Mouse (Mus musculus) heart, adult 2 months (tissue): ENCODE measurements around the gene Habp2. TPM values are rescaled to one million over a fixed set of nuclear protein-coding genes. Genes with fewer than 3 reads are reported as not detected.

ENCODE experiments used
- DNase-seq, 2 experiments: peaks; one replicate each; pipeline ENCODE4 v3.0.0; 2021
- H3K27ac ChIP-seq: fragments of 200-600 bp; 2 replicates; pipeline ENCODE4 v1.8.1; 2022
- H3K27me3 ChIP-seq: fragments of 200-500 bp; 2 replicates; pipeline ENCODE4 v1.6.1; 2012; ENCODE audit warnings: mild to moderate bottlenecking, low read length, inconsistent platforms, mixed read lengths; ENCODE audit not compliant: control insufficient read depth, insufficient read depth
- H3K36me3 ChIP-seq: fragments of 200-500 bp; 2 replicates; pipeline ENCODE4 v1.6.1; 2012; ENCODE audit warnings: low read length, inconsistent platforms; ENCODE audit not compliant: control insufficient read depth, insufficient read depth
- H3K4me1 ChIP-seq: fragments of 200-500 bp; 2 replicates; pipeline ENCODE4 v1.6.1; 2011; ENCODE audit warnings: low read length; ENCODE audit not compliant: control insufficient read depth, insufficient read depth
- H3K4me3 ChIP-seq: fragments of 200-600 bp; 2 replicates; pipeline ENCODE4 v1.8.1; 2022
- H3K79me2 ChIP-seq: fragments of 200-500 bp; replicated peaks from 2 replicates; pipeline ENCODE4 v1.6.1; 2012; ENCODE audit warnings: mild to moderate bottlenecking, inconsistent platforms, low read length, moderate library complexity, mixed read lengths; ENCODE audit not compliant: control insufficient read depth, insufficient read depth
- H3K9ac ChIP-seq: fragments of 200-500 bp; 2 replicates; pipeline ENCODE4 v1.6.1; 2012; ENCODE audit warnings: low read depth, mild to moderate bottlenecking, control low read depth, inconsistent platforms, low read length, mixed read lengths
- CTCF ChIP-seq: fragments of 200-600 bp; IDR thresholded peaks from 2 replicates; pipeline ENCODE4 v1.8.1; 2022; ENCODE audit warnings: antibody characterized with exemption, mild to moderate bottlenecking, moderate library complexity
- EP300 ChIP-seq: fragments of 200-500 bp; IDR thresholded peaks from 2 replicates; pipeline ENCODE4 v1.6.1; 2011; ENCODE audit warnings: low read depth, low read length, control low read depth; ENCODE audit not compliant: insufficient read depth
- POLR2A ChIP-seq: fragments of 200-500 bp; IDR thresholded peaks from 2 replicates; pipeline ENCODE4 v1.6.1; 2011; ENCODE audit warnings: mild to moderate bottlenecking, low read depth, low read length, control low read depth; ENCODE audit not compliant: insufficient read depth
- WGBS: fragments of 180-500 bp; shearing (Covaris S2); methylation state at CpG from one replicate; pipeline ENCODE4 v1.1.7; 2018; 5-methylcytosine and 5-hydroxymethylcytosine counted together
- intact Hi-C: fragments of 180-260 bp; cut with DNase I; formaldehyde crosslinking; loops from one replicate; pipeline ENCODE4 v1.15.1; 2025
- polyA plus RNA-seq: library from polyadenylated mRNA; depleted of rRNA; stranded (reverse); fragments of >200 nt; gene quantifications from 2 replicates; pipeline ENCODE4 v1.2.3, GENCODE M21; 2012; rRNA removed
- total RNA-seq, 2 experiments: library from RNA; stranded (reverse); gene quantifications; 2 replicates each; pipeline ENCODE4 v1.2.3; 2021

The Habp2 gene
- total and polyA plus RNA-seq, 3 experiments, result not detected

GRCm38 (mm10) chr19:56366625-56367024 lies 79.7 kb downstream of the Habp2 start:
- DNase-seq, result no peak
- Histone ChIP-seq H3K4me1 (peaks cover 2% of the 10 kb centered on the region), H3K36me3 (no peaks in the 10 kb centered on the region; the same call in 1 of the 2 replicates), H3K27ac (no peak overlapping the region), H3K9ac (no peak overlapping the region), H3K79me2 (no peaks in the 10 kb centered on the region), H3K4me3 (no peak overlapping the region), H3K27me3 (no peaks in the 10 kb centered on the region)
- intact Hi-C loops, result no loop called here
- WGBS, result 56% methylated on average over 9 of the region's 9 CpGs
- TF ChIP-seq EP300 (no peak), CTCF (no peak), POLR2A (no peak)

GRCm38 (mm10) chr19:56367778-56368177 lies 80.8 kb downstream of the Habp2 start:
- peaks cover 2% of the 10 kb centered on the region for H3K4me1 ChIP-seq
- H3K36me3 ChIP-seq, result no peaks in the 10 kb centered on the region; the same call in 1 of the 2 replicates
- intact Hi-C loops, result no loop called here
- H3K27me3 ChIP-seq, result no peaks in the 10 kb centered on the region
- no peak overlapping the region for H3K9ac ChIP-seq
- WGBS, result 76% methylated on average over 7 of the region's 7 CpGs
- H3K79me2 ChIP-seq, result no peaks in the 10 kb centered on the region
- no peak for DNase-seq
- TF ChIP-seq EP300, result no peak
- no peak for TF ChIP-seq POLR2A
- TF ChIP-seq CTCF, result no peak
- no peak overlapping the region for H3K4me3 ChIP-seq
- H3K27ac ChIP-seq, result no peak overlapping the region

DNA sequence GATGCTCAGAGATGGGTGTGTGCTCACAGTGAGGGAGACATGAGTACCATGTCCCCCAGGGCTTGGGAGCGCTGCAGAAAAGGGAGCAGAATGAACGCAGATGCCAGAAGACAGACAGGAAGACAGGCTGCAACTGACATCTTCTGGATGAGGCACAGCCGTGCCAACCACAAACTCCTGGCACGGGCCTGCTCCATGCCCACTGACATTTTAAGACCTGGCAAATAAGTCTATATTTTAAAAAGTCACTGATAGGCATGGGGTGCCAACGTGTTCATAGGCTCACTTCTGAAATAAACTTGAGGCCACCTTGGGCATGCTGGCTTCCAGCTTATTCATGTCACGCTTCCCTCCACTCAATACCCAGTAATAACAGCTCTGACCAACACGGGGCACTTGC lies 82.0 kb downstream of the Habp2 start:
- Histone ChIP-seq H3K27me3 (no peaks in the 10 kb centered on the region), H3K36me3 (no peaks in the 10 kb centered on the region; the same call in 1 of the 2 replicates), H3K4me3 (no peak overlapping the region), H3K27ac (no peak overlapping the region), H3K4me1 (peaks cover 2% of the 10 kb centered on the region), H3K79me2 (no peaks in the 10 kb centered on the region), H3K9ac (no peak overlapping the region)
- WGBS, result 72% methylated on average over 7 of the region's 7 CpGs
- no peak for DNase-seq
- intact Hi-C loops, result no loop called here
- TF ChIP-seq CTCF, result no peak
- TF ChIP-seq EP300, result no peak
- no peak for TF ChIP-seq POLR2A

Other genes with a start within 250 kb of the Habp2 start
- gene Nrap, start 102.9 kb downstream of the Habp2 start, total RNA-seq, result 100 to 1,000 TPM; 307 to 420 TPM
- gene Nrap, start 102.9 kb downstream of the Habp2 start, polyA plus RNA-seq, result 135 and 161 TPM in 2 replicates
- 10 to 100 TPM; 11.7 to 12.5 TPM for gene Casp7, start 110.0 kb downstream of the Habp2 start, total RNA-seq
- 9.2 and 12.6 TPM in 2 replicates for gene Casp7, start 110.0 kb downstream of the Habp2 start, polyA plus RNA-seq
- gene Plekhs1, start 174.5 kb downstream of the Habp2 start, total RNA-seq, result under 1 TPM in 1 of 2 experiments, not detected in 1; 0.18 TPM
- 0.04 and 0.12 TPM in 2 replicates for gene Plekhs1, start 174.5 kb downstream of the Habp2 start, polyA plus RNA-seq